Mouse (Mus musculus): Measurements from ENCODE around the gene Ccdc158.

The Ccdc158 gene

GRCm38 (mm10) chr5:92602691-92603690 is 72.1 kb downstream of the Ccdc158 start, which contains the start of gene Stbd1:
TSS of gene Stbd1 (plus strand) at chr5:92603041.
- peak; percentile 80 for DNase-seq (ENCODE audit: low spot score)

- DNase-seq (ENCODE audit: low spot score), result no peak
Measured at GRCm38 (mm10) chr5:92599030-92599429, 76.0 kb downstream of the Ccdc158 start.

GRCm38 (mm10) chr5:92596865-92597264 is 78.2 kb downstream of the Ccdc158 start:
- no peak for DNase-seq (ENCODE audit: low spot score)

- DNase-seq (ENCODE audit: low spot score), result no peak
Measured at GRCm38 (mm10) chr5:92595026-92595425, 80.0 kb downstream of the Ccdc158 start.

- DNase-seq (ENCODE audit: low spot score), result peak; percentile 20
Measured at GRCm38 (mm10) chr5:92585932-92586331, 89.1 kb downstream of the Ccdc158 start.

- DNase-seq (ENCODE audit: low spot score), result no peak
Measured at GRCm38 (mm10) chr5:92579559-92579958, 95.5 kb downstream of the Ccdc158 start.

GRCm38 (mm10) chr5:92571232-92571631 is 103.8 kb downstream of the Ccdc158 start:
- DNase-seq (ENCODE audit: low spot score), result no peak

GRCm38 (mm10) chr5:92562002-92562401 is 113.1 kb downstream of the Ccdc158 start:
- no peak for DNase-seq (ENCODE audit: low spot score)

GRCm38 (mm10) chr5:92560201-92560600 is 114.9 kb downstream of the Ccdc158 start:
- DNase-seq (ENCODE audit: low spot score), result no peak

Data from embryo, embryonic 10 days (tissue).